Mouse (Mus musculus) hindbrain, embryonic 10.5 days (tissue): ENCODE data around the gene Adgrv1. TPM values are rescaled to one million over a fixed set of nuclear protein-coding genes. Genes with fewer than 3 reads are reported as not detected.

Experiments used
- DNase-seq: peaks from one replicate; pipeline ENCODE4 v3.0.0-alpha.2; 2017; ENCODE audit warnings: low spot score
- H3K27ac ChIP-seq: fragments of 300-500 bp; sonication (generic); 2 replicates; pipeline ENCODE4 v1.5.1; 2016; ENCODE audit warnings: mild to moderate bottlenecking, moderate library complexity
- H3K27me3 ChIP-seq: fragments of 300-500 bp; sonication (generic); 2 replicates; pipeline ENCODE4 v1.6.1; 2016; ENCODE audit warnings: mild to moderate bottlenecking; ENCODE audit not compliant: poor library complexity, insufficient read depth, severe bottlenecking
- H3K36me3 ChIP-seq: fragments of 300-500 bp; sonication (generic); 2 replicates; pipeline ENCODE4 v1.6.1; 2016; ENCODE audit warnings: mild to moderate bottlenecking, moderate library complexity
- H3K4me1 ChIP-seq: fragments of 300-500 bp; sonication (generic); replicated peaks from 2 replicates; pipeline ENCODE4 v1.6.1; 2016; ENCODE audit warnings: mild to moderate bottlenecking
- H3K4me3 ChIP-seq: fragments of 300-500 bp; sonication (generic); 2 replicates; pipeline ENCODE4 v1.5.1; 2016; ENCODE audit warnings: mild to moderate bottlenecking, moderate library complexity
- H3K9me3 ChIP-seq: fragments of 300-500 bp; sonication (generic); 2 replicates; pipeline ENCODE4 v1.6.1; 2016; ENCODE audit warnings: mild to moderate bottlenecking, moderate library complexity
- WGBS: fragments of 180-500 bp; shearing (Covaris S2); methylation state at CpG from one replicate; pipeline ENCODE4 v1.1.7; 2016; 5-methylcytosine and 5-hydroxymethylcytosine counted together
- polyA plus RNA-seq: library from polyadenylated mRNA; unstranded; fragments of >200 nt; fragmentation: Nextera tagmentation; extraction: Ambion mirVana; gene quantifications from 2 replicates; pipeline ENCODE4 v1.2.1, GENCODE M21; 2016

Adgrv1 gene
- polyA plus RNA-seq, 1 experiment from 2014 or later = 45.3 TPM

GRCm38 (mm10) chr13:81370801-81371456 lies 262.0 kb downstream of the Adgrv1 start:
- 81% methylated on average over 5 of the region's 5 CpGs for WGBS
- peaks cover 60% of the 10 kb centered on the region for H3K36me3 ChIP-seq

GRCm38 (mm10) chr13:81370196-81370595 lies 262.8 kb downstream of the Adgrv1 start:
- no peak for DNase-seq
- whole genome bisulfite sequencing = 91% methylated on average over 6 of the region's 6 CpGs
- no peak overlapping the region for H3K4me3 ChIP-seq

More at GRCm38 (mm10) chr13:81370801-81371456, 262.0 kb downstream of the Adgrv1 start:
- no peak for DNase-seq
- H3K27me3 ChIP-seq = no peaks in the 10 kb centered on the region
- no peak overlapping the region for H3K4me3 ChIP-seq
- no peaks in the 10 kb centered on the region for H3K4me1 ChIP-seq
- no peak overlapping the region for H3K27ac ChIP-seq
- no peaks in the 10 kb centered on the region for H3K9me3 ChIP-seq

GRCm38 (mm10) chr13:81369564-81369963 lies 263.4 kb downstream of the Adgrv1 start:
- no peak for DNase-seq
- Histone ChIP-seq H3K36me3 (peaks cover 54% of the 10 kb centered on the region), H3K9me3 (no peaks in the 10 kb centered on the region), H3K27ac (no peak overlapping the region), H3K4me3 (no peak overlapping the region), H3K4me1 (no peaks in the 10 kb centered on the region), H3K27me3 (no peaks in the 10 kb centered on the region)
- 82% methylated on average over 2 of the region's 2 CpGs for WGBS

More at GRCm38 (mm10) chr13:81370196-81370595, 262.8 kb downstream of the Adgrv1 start:
- no peak overlapping the region for H3K27ac ChIP-seq
- H3K9me3 ChIP-seq = no peaks in the 10 kb centered on the region
- no peaks in the 10 kb centered on the region for H3K27me3 ChIP-seq
- peaks cover 54% of the 10 kb centered on the region for H3K36me3 ChIP-seq
- H3K4me1 ChIP-seq = no peaks in the 10 kb centered on the region

GRCm38 (mm10) chr13:81368987-81369386 lies 264.0 kb downstream of the Adgrv1 start:
- Histone ChIP-seq H3K36me3 (peaks cover 56% of the 10 kb centered on the region), H3K27ac (no peak overlapping the region), H3K4me1 (no peaks in the 10 kb centered on the region), H3K9me3 (no peaks in the 10 kb centered on the region), H3K4me3 (no peak overlapping the region), H3K27me3 (no peaks in the 10 kb centered on the region)
- 87% methylated on average over 4 of the region's 4 CpGs for WGBS
- no peak for DNase-seq

- H3K27ac ChIP-seq = no peak overlapping the region
- H3K4me3 ChIP-seq = no peak overlapping the region
- no peaks in the 10 kb centered on the region for H3K9me3 ChIP-seq
- WGBS = 85% methylated on average over 4 of the region's 4 CpGs
- no peak for DNase-seq
- no peaks in the 10 kb centered on the region for H3K27me3 ChIP-seq
- no peaks in the 10 kb centered on the region for H3K4me1 ChIP-seq
- H3K36me3 ChIP-seq = peaks cover 44% of the 10 kb centered on the region
Observed at GRCm38 (mm10) chr13:81367681-81368376, 265.1 kb downstream of the Adgrv1 start.

GRCm38 (mm10) chr13:81360338-81360737 lies 272.6 kb downstream of the Adgrv1 start:
- Histone ChIP-seq H3K9me3 (no peaks in the 10 kb centered on the region), H3K36me3 (peaks cover 27% of the 10 kb centered on the region), H3K27me3 (no peaks in the 10 kb centered on the region), H3K4me3 (no peak overlapping the region), H3K27ac (no peak overlapping the region), H3K4me1 (no peaks in the 10 kb centered on the region)
- DNase-seq = no peak
- WGBS = 93% methylated on average over 2 of the region's 2 CpGs

GRCm38 (mm10) chr13:81358766-81359165 lies 274.2 kb downstream of the Adgrv1 start:
- Histone ChIP-seq H3K4me1 (no peaks in the 10 kb centered on the region), H3K4me3 (no peak overlapping the region), H3K27me3 (no peaks in the 10 kb centered on the region), H3K9me3 (no peaks in the 10 kb centered on the region), H3K36me3 (peaks cover 23% of the 10 kb centered on the region), H3K27ac (no peak overlapping the region)
- WGBS = 91% methylated on average over 1 of the region's 1 CpGs
- DNase-seq = no peak

GRCm38 (mm10) chr13:81358365-81358764 lies 274.6 kb downstream of the Adgrv1 start:
- no peak for DNase-seq
- Histone ChIP-seq H3K4me3 (no peak overlapping the region), H3K36me3 (peaks cover 23% of the 10 kb centered on the region), H3K9me3 (no peaks in the 10 kb centered on the region), H3K27ac (no peak overlapping the region), H3K27me3 (no peaks in the 10 kb centered on the region), H3K4me1 (no peaks in the 10 kb centered on the region)
- 88% methylated on average over 4 of the region's 4 CpGs for WGBS

GRCm38 (mm10) chr13:81357215-81357614 lies 275.7 kb downstream of the Adgrv1 start:
- Histone ChIP-seq H3K4me1 (no peaks in the 10 kb centered on the region), H3K27me3 (no peaks in the 10 kb centered on the region), H3K4me3 (no peak overlapping the region), H3K27ac (no peak overlapping the region), H3K36me3 (peaks cover 23% of the 10 kb centered on the region), H3K9me3 (no peaks in the 10 kb centered on the region)
- 92% methylated on average over 3 of the region's 3 CpGs for WGBS
- no peak for DNase-seq

GRCm38 (mm10) chr13:81354587-81354986 lies 278.4 kb downstream of the Adgrv1 start:
- H3K9me3 ChIP-seq = no peaks in the 10 kb centered on the region
- no peak overlapping the region for H3K4me3 ChIP-seq
- peaks cover 13% of the 10 kb centered on the region for H3K36me3 ChIP-seq
- WGBS = 90% methylated on average over 5 of the region's 5 CpGs
- no peaks in the 10 kb centered on the region for H3K27me3 ChIP-seq
- no peaks in the 10 kb centered on the region for H3K4me1 ChIP-seq
- no peak overlapping the region for H3K27ac ChIP-seq
- no peak for DNase-seq

GRCm38 (mm10) chr13:81352296-81352695 lies 280.7 kb downstream of the Adgrv1 start:
- Histone ChIP-seq H3K4me1 (no peaks in the 10 kb centered on the region), H3K36me3 (peaks cover 27% of the 10 kb centered on the region), H3K27ac (no peak overlapping the region), H3K27me3 (no peaks in the 10 kb centered on the region), H3K4me3 (no peak overlapping the region), H3K9me3 (no peaks in the 10 kb centered on the region)
- no peak for DNase-seq
- WGBS = 89% methylated on average over 11 of the region's 11 CpGs

GRCm38 (mm10) chr13:81351462-81352155 lies 281.3 kb downstream of the Adgrv1 start:
- peak; percentile 7 for DNase-seq
- Histone ChIP-seq H3K4me3 (no peak overlapping the region), H3K27ac (peak overlapping the region; percentile 16; the same call in 1 of the 2 replicates), H3K36me3 (peaks cover 34% of the 10 kb centered on the region), H3K9me3 (no peaks in the 10 kb centered on the region), H3K27me3 (no peaks in the 10 kb centered on the region), H3K4me1 (no peaks in the 10 kb centered on the region)
- 58% methylated on average over 14 of the region's 14 CpGs for WGBS
